Mouse (Mus musculus) stomach, postnatal 0 days (tissue): ENCODE data around the gene Ttyh2. TPM values are rescaled to one million over a fixed set of nuclear protein-coding genes. Genes with fewer than 3 reads are reported as not detected.

Experiments
- ATAC-seq: fragments of 200-750 bp; cut with Nextera tagmentation; 2 replicates; pipeline ENCODE4 v1.8.0; 2017; ENCODE audit not compliant: low FRiP score, low TSS enrichment
- DNase-seq: peaks from one replicate; pipeline ENCODE4 v3.0.0-alpha.2; 2016; ENCODE audit warnings: low spot score
- H3K27ac ChIP-seq: fragments of 300-500 bp; sonication (generic); replicated peaks from 2 replicates; pipeline ENCODE4 v1.5.1; 2014; ENCODE audit warnings: mild to moderate bottlenecking, control low read depth
- H3K27me3 ChIP-seq: fragments of 300-500 bp; sonication (generic); 2 replicates; pipeline ENCODE4 v1.6.1; 2014; ENCODE audit warnings: low read length; ENCODE audit not compliant: control insufficient read depth, insufficient read depth
- H3K36me3 ChIP-seq: fragments of 300-500 bp; sonication (generic); 2 replicates; pipeline ENCODE4 v1.6.1; 2014; ENCODE audit warnings: low read length, mixed read lengths; ENCODE audit not compliant: control insufficient read depth, insufficient read depth
- H3K4me1 ChIP-seq: fragments of 300-500 bp; sonication (generic); replicated peaks from 2 replicates; pipeline ENCODE4 v1.6.1; 2014; ENCODE audit warnings: antibody characterized with exemption; ENCODE audit not compliant: control insufficient read depth, insufficient read depth
- H3K4me2 ChIP-seq: fragments of 300-500 bp; sonication (generic); replicated peaks from 2 replicates; pipeline ENCODE4 v1.6.1; 2014; ENCODE audit warnings: low read depth, mild to moderate bottlenecking, control low read depth, moderate library complexity
- H3K4me3 ChIP-seq: fragments of 300-500 bp; sonication (generic); 2 replicates; pipeline ENCODE4 v1.5.1; 2014; ENCODE audit warnings: low read depth, low read length, control low read depth
- H3K9ac ChIP-seq: fragments of 300-500 bp; sonication (generic); 2 replicates; pipeline ENCODE4 v1.6.1; 2014; ENCODE audit warnings: mild to moderate bottlenecking, low read length, control low read depth, mixed read lengths
- H3K9me3 ChIP-seq: fragments of 300-500 bp; sonication (generic); 2 replicates; pipeline ENCODE4 v1.6.1; 2016; ENCODE audit warnings: low read length; ENCODE audit not compliant: control insufficient read depth
- CTCF ChIP-seq: IDR thresholded peaks from 2 replicates; pipeline ENCODE4 v1.5.1; 2016; ENCODE audit warnings: antibody characterized with exemption, low read depth, mild to moderate bottlenecking, moderate library complexity
- EP300 ChIP-seq: optimal IDR thresholded peaks from 2 replicates; pipeline ENCODE3; 2016; ENCODE audit warnings: antibody characterized with exemption
- WGBS: fragments of 180-500 bp; shearing (Covaris S2); extraction: QIAGEN DNeasy Blood & Tissue Kit; methylation state at CpG from one replicate; pipeline ENCODE4 v1.1.7; 2014; 5-methylcytosine and 5-hydroxymethylcytosine counted together
- polyA plus RNA-seq: library from polyadenylated mRNA; unstranded; fragments of >200 nt; fragmentation: Nextera tagmentation; extraction: Ambion mirVana; gene quantifications from 2 replicates; pipeline ENCODE4 v1.2.1, GENCODE M21; 2015

Gene Ttyh2
- polyA plus RNA-seq, 1 experiment from 2014 or later: 12.5 TPM

- Histone ChIP-seq H3K4me2 (peak within 1 kb of the TSS; percentile 50), H3K9me3 (no peaks in the 10 kb centered on the region), H3K9ac (0 out of 2 replicates have a peak within 1 kb of the TSS, but pooled peaks have one; percentile 8), H3K4me3 (peak within 1 kb of the TSS; percentile 18), H3K4me1 (0 out of 2 replicates have a peak, but pooled peaks cover 3% of the 10 kb centered on the region), H3K27ac (no peak within 1 kb of the TSS), H3K36me3 (no peaks in the 10 kb centered on the region), H3K27me3 (no peaks in the 10 kb centered on the region)
- DNase-seq: peak; percentile 70
- no peak for TF ChIP-seq EP300
- no peak for TF ChIP-seq CTCF
- WGBS: 9% methylated on average over 34 of the region's 34 CpGs
- peak; percentile 78 for ATAC-seq
Measured at GRCm38 (mm10) chr11:114726965-114727825, 52.0 kb downstream of the Ttyh2 start, which contains the start of gene Dnaic2. Dnaic2 (plus strand) TSS chr11:114727408.

GRCm38 (mm10) chr11:114727826-114728186 is 52.6 kb downstream of the Ttyh2 start:
- no peak overlapping the region for H3K4me3 ChIP-seq
- ATAC-seq: no peak
- no peaks in the 10 kb centered on the region for H3K36me3 ChIP-seq
- no peaks in the 10 kb centered on the region for H3K9me3 ChIP-seq
- H3K9ac ChIP-seq: 0 out of 2 replicates have a peak overlapping the region, but pooled peaks have one; percentile 8
- no peak overlapping the region for H3K27ac ChIP-seq
- no peaks in the 10 kb centered on the region for H3K27me3 ChIP-seq
- 0 out of 2 replicates have a peak, but pooled peaks cover 3% of the 10 kb centered on the region for H3K4me1 ChIP-seq
- no peak for DNase-seq
- WGBS: 33% methylated on average over 5 of the region's 5 CpGs
- TF ChIP-seq CTCF (no peak), EP300 (no peak)
- H3K4me2 ChIP-seq: peak overlapping the region; percentile 50; the same call in 1 of the 2 replicates

GRCm38 (mm10) chr11:114728333-114728732 is 53.1 kb downstream of the Ttyh2 start:
- Histone ChIP-seq H3K27ac (no peak overlapping the region), H3K4me1 (0 out of 2 replicates have a peak, but pooled peaks cover 3% of the 10 kb centered on the region), H3K9me3 (no peaks in the 10 kb centered on the region), H3K36me3 (no peaks in the 10 kb centered on the region), H3K4me2 (no peak overlapping the region), H3K4me3 (no peak overlapping the region), H3K9ac (no peak overlapping the region), H3K27me3 (no peaks in the 10 kb centered on the region)
- 64% methylated on average over 5 of the region's 5 CpGs for WGBS
- TF ChIP-seq CTCF (no peak), EP300 (no peak)
- DNase-seq: no peak
- no peak for ATAC-seq

- no peaks in the 10 kb centered on the region for H3K9me3 ChIP-seq
Measured at GRCm38 (mm10) chr11:114729832-114730363, 54.7 kb downstream of the Ttyh2 start.

GRCm38 (mm10) chr11:114731711-114732110 is 56.5 kb downstream of the Ttyh2 start:
- Histone ChIP-seq H3K36me3 (no peaks in the 10 kb centered on the region), H3K4me3 (no peak overlapping the region), H3K4me1 (0 out of 2 replicates have a peak, but pooled peaks cover 3% of the 10 kb centered on the region), H3K27me3 (no peaks in the 10 kb centered on the region), H3K4me2 (no peak overlapping the region), H3K27ac (no peak overlapping the region), H3K9me3 (no peaks in the 10 kb centered on the region), H3K9ac (no peak overlapping the region)
- no peak for DNase-seq
- ATAC-seq: no peak
- 0 out of 2 replicates have a peak, but pooled peaks have one; percentile 12 for TF ChIP-seq CTCF
- TF ChIP-seq EP300: no peak
- WGBS: 80% methylated on average over 4 of the region's 4 CpGs

More at GRCm38 (mm10) chr11:114729832-114730363, 54.7 kb downstream of the Ttyh2 start:
- WGBS: 55% methylated on average over 5 of the region's 6 CpGs
- 0 out of 2 replicates have a peak, but pooled peaks have one; percentile 36 for ATAC-seq
- no peak overlapping the region for H3K4me2 ChIP-seq
- TF ChIP-seq CTCF (0 out of 2 replicates have a peak, but pooled peaks have one; percentile 8), EP300 (no peak)
- no peak overlapping the region for H3K9ac ChIP-seq
- H3K27ac ChIP-seq: no peak overlapping the region
- no peaks in the 10 kb centered on the region for H3K36me3 ChIP-seq
- peak; percentile 41 for DNase-seq
- no peaks in the 10 kb centered on the region for H3K27me3 ChIP-seq
- H3K4me3 ChIP-seq: no peak overlapping the region
- 0 out of 2 replicates have a peak, but pooled peaks cover 3% of the 10 kb centered on the region for H3K4me1 ChIP-seq
